Mouse (Mus musculus): ENCODE measurements around the gene Ppp2r2c.

DNA sequence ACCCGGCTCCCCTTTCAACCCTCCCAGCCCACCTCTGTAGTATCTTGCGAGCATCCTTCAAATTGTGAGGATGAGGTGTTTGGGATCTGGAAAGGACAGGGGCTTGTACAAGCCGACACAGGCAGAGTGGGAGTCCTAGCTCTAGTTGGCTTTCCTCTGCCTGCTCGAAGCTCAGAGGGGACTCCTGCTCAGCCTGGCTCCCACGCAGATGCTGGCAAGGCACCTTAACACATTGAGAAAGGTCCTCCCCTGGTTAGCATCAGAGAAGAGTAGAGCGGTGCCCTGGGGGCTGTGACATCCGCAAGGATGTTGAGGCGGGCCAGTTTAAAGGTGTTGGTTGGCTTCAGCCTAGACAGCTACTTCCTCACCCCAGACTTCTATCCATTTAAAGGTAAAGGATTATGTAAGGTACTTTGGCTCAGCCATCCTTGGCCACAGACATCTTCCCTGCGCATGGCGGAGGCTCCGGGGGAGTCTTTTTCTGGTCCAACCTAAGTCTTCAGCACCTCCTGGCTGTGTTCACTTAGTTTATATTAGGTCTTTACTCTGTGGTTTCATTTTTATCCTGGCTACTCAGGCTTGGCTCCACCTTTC, 43.5 kb downstream of the Ppp2r2c start:
- no peak for TF ChIP-seq CTCF (IDR thresholded peaks at IDR 0.05; ENCODE audit: control insufficient read depth, insufficient read depth, low read length)
- no peak for TF ChIP-seq POLR2A (IDR thresholded peaks at IDR 0.05; ENCODE audit: borderline replicate concordance, control insufficient read depth, low read depth, low read length)
